Mouse (Mus musculus): ENCODE results near the gene Gas8.
"Not testable (repeated sequence)": the region's sequence is repeated elsewhere in the genome, so short reads cannot be mapped to it uniquely, and the experiment has no call there.

DNA sequence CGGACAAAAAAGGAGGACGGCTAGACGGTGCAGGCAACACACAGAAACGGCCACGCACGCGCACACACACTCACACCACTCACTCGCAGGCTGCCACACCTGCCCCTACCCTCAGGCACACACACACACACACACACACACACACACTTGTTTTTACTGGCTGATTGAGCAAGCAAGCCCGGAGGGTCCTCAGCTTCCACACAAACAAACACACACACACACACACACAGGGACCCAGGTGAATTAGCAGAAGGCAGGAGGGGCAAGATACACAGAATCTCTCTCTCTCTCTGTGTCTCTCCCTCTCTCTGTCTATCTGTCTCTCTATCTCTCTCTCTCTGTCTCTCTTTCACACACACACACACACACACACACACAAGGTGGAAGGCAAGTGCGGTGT, 56.8 kb downstream of the Gas8 start:
- TF ChIP-seq CTCF (conservative IDR thresholded peaks at IDR 0.05; ENCODE audit: low read length); POU5F1 (IDR thresholded peaks at IDR 0.05; ENCODE audit: borderline replicate concordance, low read length): not testable (repeated sequence)

Data from E14TG2a.4 (cell line).